Mouse (Mus musculus) ES-Bruce4 (cell line): ENCODE measurements around the gene Fam166b.

Source experiments
- CTCF ChIP-seq: IDR thresholded peaks from one replicate; pipeline ENCODE4 v1.8.1; 2011; ENCODE audit warnings: low read depth, low read length
- EP300 ChIP-seq: IDR thresholded peaks from 2 replicates; pipeline ENCODE4 v1.6.1; 2011; ENCODE audit warnings: low read depth, low read length; ENCODE audit not compliant: insufficient read depth
- POLR2A ChIP-seq: IDR thresholded peaks from one replicate; pipeline ENCODE4 v1.8.1; 2011; ENCODE audit warnings: low read length; ENCODE audit not compliant: insufficient read depth

- no peak for TF ChIP-seq CTCF
- TF ChIP-seq EP300: no peak
- TF ChIP-seq POLR2A: no peak
Observed at GRCm38 (mm10) chr4:43418450-43418849, 10.5 kb downstream of the Fam166b start.
